Comparison of ENCODE assay signal across 15 mouse cellular contexts in the genomic region with DNA sequence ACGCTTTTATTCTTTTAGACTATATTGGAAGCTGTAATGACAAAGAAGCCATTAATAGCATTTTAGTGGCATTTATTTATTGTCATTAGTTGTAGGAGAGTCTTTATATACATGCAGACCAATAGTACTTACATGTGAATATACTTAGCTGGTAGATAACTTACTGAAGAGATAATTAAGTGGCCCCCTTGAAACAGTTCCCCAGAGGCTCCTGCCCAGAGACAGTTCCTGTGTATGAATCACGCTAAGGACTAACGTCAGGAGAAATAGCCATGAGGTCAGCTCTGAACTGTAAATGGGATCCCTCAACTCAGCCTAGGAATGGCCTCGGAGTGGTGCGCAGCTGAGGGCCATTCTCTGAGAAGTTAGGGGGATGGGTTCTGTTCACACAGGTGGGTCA.
"Had no signal": no experiment of that assay in that cellular context is flagged by ENCODE, and none has a peak within 500 bp of the region (broad histone marks: within the 10 kb centered on the region; RNA-seq: fewer than 3 reads in every experiment).

No protein-coding gene starts in this region.

- ATAC-seq: midbrain, embryonic 15.5 days had no signal

- H3K36me3 ChIP-seq: kidney, embryonic 15.5 days; limb, embryonic 13.5 days; lung, embryonic 15.5 days; midbrain, embryonic 15.5 days; neural tube, embryonic 13.5 days had no signal

- H3K9ac ChIP-seq: kidney, embryonic 15.5 days; limb, embryonic 13.5 days; lung, embryonic 15.5 days; midbrain, embryonic 15.5 days; neural tube, embryonic 13.5 days had no signal

- H3K4me3 ChIP-seq: kidney, embryonic 15.5 days; limb, embryonic 13.5 days; lung, embryonic 15.5 days; megakaryocyte, embryonic 14.5 days; midbrain, embryonic 15.5 days; neural tube, embryonic 13.5 days had no signal

- H3K9me3 ChIP-seq: kidney, embryonic 15.5 days; limb, embryonic 13.5 days; lung, embryonic 15.5 days; megakaryocyte, embryonic 14.5 days; midbrain, embryonic 15.5 days; neural tube, embryonic 13.5 days had no signal

- H3K27me3 ChIP-seq: kidney, embryonic 15.5 days; limb, embryonic 13.5 days; lung, embryonic 15.5 days; megakaryocyte, embryonic 14.5 days had no signal

- DNase-seq: kidney, adult 11 months; kidney, postnatal 14 days; left cerebral cortex, postnatal 4 days; lung, postnatal 14 days; retina, postnatal 1 day; thymus, postnatal 4 days had no signal

- H3K4me2 ChIP-seq: kidney, embryonic 15.5 days; limb, embryonic 13.5 days; lung, embryonic 15.5 days; midbrain, embryonic 11.5 days; midbrain, embryonic 15.5 days; neural tube, embryonic 13.5 days had no signal

- H3K27ac ChIP-seq: kidney, embryonic 15.5 days; limb, embryonic 13.5 days; lung, embryonic 15.5 days; macrophage; midbrain, embryonic 15.5 days; neural tube, embryonic 13.5 days; stomach, postnatal 0 days had no signal
